Mouse (Mus musculus) ES-E14 (cell line): ENCODE data around the gene Prpsap1. TPM values are rescaled to one million over a fixed set of nuclear protein-coding genes. Genes with fewer than 3 reads are reported as not detected.

ENCODE experiments used
- DNase-seq: peaks from one replicate; pipeline ENCODE4 v3.0.0-alpha.2; 2013; ENCODE audit warnings: low read depth, low spot score
- H3K27ac ChIP-seq: 2 replicates; pipeline ENCODE4 v1.5.1; 2012; ENCODE audit warnings: low read depth, mild to moderate bottlenecking, low read length, moderate library complexity, mixed read lengths; ENCODE audit not compliant: poor library complexity, insufficient read depth, severe bottlenecking
- H3K36me3 ChIP-seq: 2 replicates; pipeline ENCODE4 v1.6.1; 2012; ENCODE audit warnings: mild to moderate bottlenecking, low read length, moderate library complexity, mixed read lengths; ENCODE audit not compliant: control insufficient read depth, poor library complexity, insufficient read depth, severe bottlenecking
- H3K4me1 ChIP-seq, 2 experiments: fragments of 150-350 bp in 1 of 2; sonication (generic) in 1 of 2; 2 replicates each; pipeline ENCODE4 v1.6.1; 2012; ENCODE audit warnings: low read length in 2 of 2, mild to moderate bottlenecking in 1 of 2, mixed read lengths in 1 of 2; ENCODE audit not compliant: control insufficient read depth in 2 of 2, insufficient read depth in 2 of 2, poor library complexity in 1 of 2
- H3K4me3 ChIP-seq, 2 experiments: fragments of 150-350 bp in 1 of 2; sonication (generic) in 1 of 2; 2 replicates each; pipeline ENCODE4 v1.5.1; 2012; ENCODE audit warnings: low read length in 2 of 2, low read depth in 1 of 2, mild to moderate bottlenecking in 1 of 2, mixed read lengths in 1 of 2; ENCODE audit not compliant: insufficient read depth in 1 of 2, poor library complexity in 1 of 2, severe bottlenecking in 1 of 2
- H3K9ac ChIP-seq: 2 replicates; pipeline ENCODE4 v1.6.1; 2012; ENCODE audit warnings: low read depth, mild to moderate bottlenecking, low read length, mixed read lengths; ENCODE audit not compliant: poor library complexity, insufficient read depth, severe bottlenecking
- H3K9me3 ChIP-seq: fragments of 150-350 bp; sonication (generic); 2 replicates; pipeline ENCODE4 v1.6.1; 2012; ENCODE audit warnings: low read depth, mild to moderate bottlenecking, low read length; ENCODE audit not compliant: control insufficient read depth, insufficient read depth
- CHD2 ChIP-seq: IDR thresholded peaks from 2 replicates; pipeline ENCODE4 v1.6.1; 2014; ENCODE audit warnings: mild to moderate bottlenecking, low read depth, low read length, inconsistent platforms
- HCFC1 ChIP-seq: IDR thresholded peaks from 2 replicates; pipeline ENCODE4 v1.6.1; 2012; ENCODE audit warnings: low read length, inconsistent platforms, borderline replicate concordance; ENCODE audit not compliant: insufficient read depth
- MAFK ChIP-seq: IDR thresholded peaks from 2 replicates; pipeline ENCODE4 v1.6.1; 2014; ENCODE audit warnings: mild to moderate bottlenecking, low read depth, low read length, inconsistent platforms; ENCODE audit not compliant: insufficient read depth
- ZC3H11A ChIP-seq: IDR thresholded peaks from 2 replicates; pipeline ENCODE4 v1.6.1; 2012; ENCODE audit warnings: low read depth, mild to moderate bottlenecking, inconsistent platforms, low read length, borderline replicate concordance
- ZNF384 ChIP-seq: IDR thresholded peaks from 2 replicates; pipeline ENCODE4 v1.6.1; 2012; ENCODE audit warnings: low read depth, low read length, inconsistent platforms
- in situ Hi-C, 2 experiments: fragments of 600-800 bp; cut with MboI; formaldehyde crosslinking; loops; one replicate each; pipeline ENCODE4 v1.15.1; 2025; ENCODE audit warnings: low sequenced_read_pairs in 2 of 2, inconsistent platforms in 1 of 2; ENCODE audit not compliant: unreplicated experiment in 2 of 2
- total RNA-seq: library from RNA; depleted of rRNA; stranded (reverse); fragments of 300-350 nt; gene quantifications from 2 replicates; pipeline ENCODE4 v1.2.3, GENCODE M21; 2012

Prpsap1 gene
- total RNA-seq, 1 experiment: 121 TPM

GRCm38 (mm10) chr11:116432593-116433355, 61.2 kb downstream of the Prpsap1 start:
- peaks cover 22 to 33% of the 10 kb centered on the region in 2 experiments for H3K4me1 ChIP-seq
- TF ChIP-seq CHD2: no peak
- no peak for TF ChIP-seq ZC3H11A
- no peak for TF ChIP-seq HCFC1
- TF ChIP-seq MAFK: no peak
- TF ChIP-seq ZNF384: no peak

GRCm38 (mm10) chr11:116432127-116432526, 61.9 kb downstream of the Prpsap1 start:
- Histone ChIP-seq H3K36me3 (peaks cover 20% of the 10 kb centered on the region; the same call in 1 of the 2 replicates), H3K4me3 (no peak overlapping the region), H3K9ac (no peak overlapping the region), H3K9me3 (no peaks in the 10 kb centered on the region), H3K27ac (no peak overlapping the region), H3K4me1 (peaks cover 22 to 27% of the 10 kb centered on the region in 2 experiments)
- no peak for TF ChIP-seq ZNF384
- TF ChIP-seq MAFK: no peak
- no peak for TF ChIP-seq HCFC1
- no peak for TF ChIP-seq ZC3H11A
- TF ChIP-seq CHD2: no peak
- DNase-seq: no peak
- in situ Hi-C loops: no loop called here

More at GRCm38 (mm10) chr11:116432593-116433355, 61.2 kb downstream of the Prpsap1 start:
- in situ Hi-C loops: no loop called here
- Histone ChIP-seq H3K27ac (no peak overlapping the region; the same call in 1 of the 2 replicates), H3K9me3 (no peaks in the 10 kb centered on the region), H3K9ac (no peak overlapping the region; the same call in 1 of the 2 replicates), H3K36me3 (peaks cover 27% of the 10 kb centered on the region), H3K4me3 (no peak overlapping the region)
- no peak for DNase-seq

DNA sequence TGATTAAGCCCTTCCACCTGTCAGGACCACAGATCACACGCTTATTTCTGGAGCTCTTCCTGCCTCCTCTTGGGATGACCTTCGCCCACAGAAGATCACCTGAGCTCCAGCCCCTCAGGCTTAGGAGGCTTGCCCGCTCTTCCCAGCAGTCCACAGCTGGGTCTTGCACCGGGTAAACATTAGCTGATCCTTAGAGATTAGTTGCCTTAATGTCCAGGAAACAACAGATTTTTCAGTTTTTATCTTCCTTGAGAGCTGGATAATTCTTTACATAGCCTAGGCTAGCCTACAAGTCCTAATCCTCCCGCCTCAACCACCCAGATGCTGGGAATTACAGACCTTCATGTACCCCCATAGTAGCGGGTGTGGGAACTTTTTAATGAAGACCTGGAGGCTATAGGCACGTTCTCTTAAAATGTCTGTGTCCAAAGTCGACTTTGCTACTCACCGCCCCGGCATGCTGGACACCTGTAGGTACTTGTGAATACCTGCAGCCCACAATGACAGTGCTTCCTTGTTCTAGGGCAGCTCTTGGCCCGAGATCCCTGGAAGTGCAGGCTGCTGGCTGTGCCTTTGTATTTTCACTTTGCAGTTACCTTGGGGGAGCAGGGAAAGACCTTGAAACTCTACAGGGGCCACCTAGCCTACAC, 62.4 kb downstream of the Prpsap1 start:
- no peak for TF ChIP-seq ZC3H11A
- no peak for TF ChIP-seq HCFC1
- TF ChIP-seq ZNF384: no peak
- no peak for TF ChIP-seq CHD2
- no peak for TF ChIP-seq MAFK
- DNase-seq: no peak

GRCm38 (mm10) chr11:116430723-116431427, 63.1 kb downstream of the Prpsap1 start:
- Histone ChIP-seq H3K27ac (peak overlapping the region; percentile 75), H3K4me3 (peak overlapping the region; percentile 28 to 42), H3K4me1 (peaks cover 22 to 26% of the 10 kb centered on the region in 2 experiments), H3K9ac (0 out of 2 replicates have a peak overlapping the region, but pooled peaks have one; percentile 49), H3K36me3 (peaks cover 10% of the 10 kb centered on the region; the same call in 1 of the 2 replicates), H3K9me3 (no peaks in the 10 kb centered on the region)
- no peak for DNase-seq
- in situ Hi-C loops: no loop called here
- TF ChIP-seq ZC3H11A: no peak
- TF ChIP-seq HCFC1: no peak
- TF ChIP-seq MAFK: no peak
- no peak for TF ChIP-seq ZNF384
- no peak for TF ChIP-seq CHD2

More for the DNA sequence above, 62.4 kb downstream of the Prpsap1 start:
- Histone ChIP-seq H3K9me3 (no peaks in the 10 kb centered on the region), H3K27ac (peak overlapping the region; percentile 75), H3K4me1 (peaks cover 22 to 26% of the 10 kb centered on the region in 2 experiments), H3K9ac (peak overlapping the region; percentile 49; the same call in 1 of the 2 replicates), H3K36me3 (peaks cover 15% of the 10 kb centered on the region; the same call in 1 of the 2 replicates), H3K4me3 (peak overlapping the region; percentile 28 to 42; a peak in 3 of 4 replicates)
- in situ Hi-C loops: no loop called here
